Mouse (Mus musculus): ENCODE results near the gene H2-M10.2. TPM values are rescaled to one million over a fixed set of nuclear protein-coding genes. Genes with fewer than 3 reads are reported as not detected.

Gene H2-M10.2
- polyA plus RNA-seq, 1 experiment from 2014 or later, result not detected

DNA sequence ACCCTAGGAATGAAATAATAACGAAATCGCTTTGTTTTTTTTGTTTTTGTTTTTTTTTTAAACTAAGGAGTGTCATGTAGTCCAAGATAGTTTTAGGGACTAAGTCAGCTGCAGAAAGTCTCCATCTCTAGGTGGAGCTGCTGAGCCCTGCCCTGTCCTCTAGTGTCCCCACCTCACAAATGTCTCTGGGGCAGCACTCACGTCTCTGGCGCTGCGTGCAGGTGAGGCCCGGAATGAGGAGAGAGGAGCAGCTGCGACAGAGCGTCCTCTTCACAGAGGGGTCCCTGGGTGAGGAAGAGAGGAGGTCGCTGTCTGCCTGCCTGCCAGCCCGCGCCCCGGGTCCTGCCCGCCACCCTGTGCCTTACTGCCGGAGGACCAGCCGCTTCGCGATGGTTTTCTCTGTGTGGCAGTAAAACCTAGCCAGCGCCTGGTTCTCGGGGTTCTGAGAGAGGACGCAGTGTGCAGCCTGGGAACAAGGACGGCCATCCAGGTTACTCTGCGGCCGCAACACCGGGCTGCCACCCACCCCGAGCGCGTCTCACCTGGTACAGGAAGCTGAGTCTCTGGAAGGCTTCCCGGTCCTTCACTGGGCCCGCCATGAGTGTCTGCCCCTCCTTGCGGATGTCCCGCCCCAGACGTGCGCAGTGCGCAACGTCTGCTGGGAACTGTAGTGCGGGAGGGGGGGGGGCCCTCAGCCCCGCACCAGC, 28.9 kb downstream of the H2-M10.2 start:
- WGBS, result under 1% methylated on average over 36 of the region's 37 CpGs
- TF ChIP-seq CTCF (IDR thresholded peaks at IDR 0.05; ENCODE audit: low read depth), result peak; percentile 89
- H3K27ac ChIP-seq (ENCODE audit: low read depth, low read length), result peak overlapping the region; percentile 69; the same call in 1 of the 2 replicates
- H3K9ac ChIP-seq (ENCODE audit: low read depth, low read length), result peak overlapping the region; percentile 67
- H3K9me3 ChIP-seq (ENCODE audit: control insufficient read depth), result no peaks in the 10 kb centered on the region
- H3K36me3 ChIP-seq (ENCODE audit: control insufficient read depth, insufficient read depth), result peaks cover 30% of the 10 kb centered on the region
- no peaks in the 10 kb centered on the region for H3K4me1 ChIP-seq (replicated peaks; ENCODE audit: control insufficient read depth, insufficient read depth, low read length)
- peak; percentile 90 for ATAC-seq
- H3K4me3 ChIP-seq (ENCODE audit: low read depth, low read length), result peak overlapping the region; percentile 80
- H3K27me3 ChIP-seq (replicated peaks; ENCODE audit: control insufficient read depth, insufficient read depth, low read length), result no peaks in the 10 kb centered on the region
- H3K4me2 ChIP-seq (replicated peaks; ENCODE audit: low read depth), result peak overlapping the region; percentile 73

DNA sequence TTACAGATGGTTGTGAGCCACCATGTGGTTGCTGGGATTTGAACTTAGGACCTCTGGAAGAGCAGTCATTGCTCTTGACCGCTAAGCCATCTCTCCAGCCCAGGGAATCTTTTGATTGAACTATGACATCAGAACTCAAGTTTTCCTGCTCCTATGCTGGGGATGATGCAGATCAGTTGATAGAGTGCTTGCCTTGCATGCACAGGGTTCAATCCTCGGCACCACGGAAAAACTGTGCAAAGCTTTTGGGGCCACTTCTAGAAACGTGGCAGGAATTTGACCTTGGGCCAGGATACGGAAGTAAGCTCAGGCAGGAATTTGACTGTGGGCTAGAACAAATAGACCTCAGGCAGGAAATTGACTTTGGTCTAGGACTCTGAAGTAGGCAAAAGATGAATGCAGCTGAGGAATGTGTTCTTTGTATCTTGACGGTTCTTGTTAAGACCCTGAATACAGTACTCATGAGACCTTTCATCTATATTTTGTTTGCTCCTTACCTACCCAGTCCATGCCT, 33.1 kb downstream of the H2-M10.2 start:
- Histone ChIP-seq H3K36me3 (ENCODE audit: control insufficient read depth, insufficient read depth) (0 out of 2 replicates have a peak, but pooled peaks cover 7% of the 10 kb centered on the region), H3K4me1 (replicated peaks; ENCODE audit: control insufficient read depth, insufficient read depth, low read length) (no peaks in the 10 kb centered on the region), H3K27me3 (replicated peaks; ENCODE audit: control insufficient read depth, insufficient read depth, low read length) (peaks cover 9% of the 10 kb centered on the region), H3K27ac (ENCODE audit: low read depth, low read length) (no peak overlapping the region), H3K4me3 (ENCODE audit: low read depth, low read length) (no peak overlapping the region), H3K4me2 (replicated peaks; ENCODE audit: low read depth) (no peak overlapping the region), H3K9ac (ENCODE audit: low read depth, low read length) (no peak overlapping the region), H3K9me3 (ENCODE audit: control insufficient read depth) (no peaks in the 10 kb centered on the region)
- 28% methylated on average over 6 of the region's 6 CpGs for WGBS
- no peak for TF ChIP-seq CTCF (IDR thresholded peaks at IDR 0.05; ENCODE audit: low read depth)
- no peak for ATAC-seq

DNA sequence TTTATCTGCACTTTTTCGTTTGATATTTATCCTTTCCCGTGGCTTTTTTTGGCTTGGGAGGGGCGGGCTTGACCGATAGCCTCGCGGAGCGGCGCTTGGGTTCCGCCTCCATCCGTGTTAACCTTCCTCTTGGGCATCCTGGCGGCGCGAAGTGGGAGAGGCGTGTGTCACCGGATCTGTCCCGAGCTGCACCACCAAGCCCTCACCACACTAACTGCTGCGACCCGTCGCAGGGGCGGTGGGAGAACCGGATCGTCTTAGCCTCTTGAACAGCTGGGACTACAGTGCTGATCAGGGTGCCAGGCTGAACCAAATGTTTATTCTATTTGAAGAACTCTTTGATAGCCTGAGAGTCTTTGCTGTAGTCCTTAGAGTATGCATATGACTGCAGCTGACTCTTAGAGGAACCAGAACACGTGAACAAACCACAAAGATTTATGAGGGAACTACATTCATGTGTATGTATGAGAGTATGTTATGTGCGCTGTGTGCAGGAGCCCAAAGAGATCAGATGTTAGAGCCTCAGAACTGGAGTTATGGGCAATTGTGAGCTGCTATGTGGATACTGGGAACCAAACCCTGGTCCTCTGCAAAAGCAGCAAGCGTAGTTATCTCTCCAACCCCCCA, 33.9 kb downstream of the H2-M10.2 start:
- Histone ChIP-seq H3K9ac (ENCODE audit: low read depth, low read length) (no peak overlapping the region), H3K4me2 (replicated peaks; ENCODE audit: low read depth) (peak overlapping the region; percentile 47), H3K27ac (ENCODE audit: low read depth, low read length) (no peak overlapping the region), H3K4me1 (replicated peaks; ENCODE audit: control insufficient read depth, insufficient read depth, low read length) (no peaks in the 10 kb centered on the region), H3K27me3 (replicated peaks; ENCODE audit: control insufficient read depth, insufficient read depth, low read length) (peaks cover 9% of the 10 kb centered on the region), H3K4me3 (ENCODE audit: low read depth, low read length) (no peak overlapping the region), H3K9me3 (ENCODE audit: control insufficient read depth) (no peaks in the 10 kb centered on the region), H3K36me3 (ENCODE audit: control insufficient read depth, insufficient read depth) (0 out of 2 replicates have a peak, but pooled peaks cover 7% of the 10 kb centered on the region)
- no peak for TF ChIP-seq CTCF (IDR thresholded peaks at IDR 0.05; ENCODE audit: low read depth)
- WGBS, result 8% methylated on average over 25 of the region's 25 CpGs
- no peak for ATAC-seq

DNA sequence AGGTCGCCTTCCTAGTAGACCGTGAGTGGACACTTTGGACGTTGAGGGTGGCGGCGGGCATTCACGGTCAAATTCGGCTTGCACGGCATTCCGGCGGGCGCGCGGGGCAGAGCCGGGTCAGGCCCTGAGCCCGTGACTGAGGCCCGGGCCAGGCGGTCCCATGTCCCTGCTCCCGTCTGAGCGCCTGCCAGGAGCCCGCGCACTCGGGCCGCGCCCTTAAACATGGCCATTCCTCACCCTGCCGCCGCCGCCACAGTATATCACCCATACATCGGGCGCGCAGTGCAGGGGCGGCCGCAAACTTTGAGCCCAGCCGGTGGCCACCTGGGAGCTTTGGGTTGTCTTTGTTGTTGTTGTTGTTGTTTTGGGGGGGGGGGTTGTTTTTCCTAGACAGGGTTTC, 37.4 kb downstream of the H2-M10.2 start:
- WGBS, result 18% methylated on average over 33 of the region's 33 CpGs
- Histone ChIP-seq H3K4me2 (replicated peaks; ENCODE audit: low read depth) (peak overlapping the region; percentile 40; the same call in 1 of the 2 replicates), H3K27ac (ENCODE audit: low read depth, low read length) (no peak overlapping the region), H3K4me3 (ENCODE audit: low read depth, low read length) (peak overlapping the region; percentile 6; the same call in 1 of the 2 replicates), H3K27me3 (replicated peaks; ENCODE audit: control insufficient read depth, insufficient read depth, low read length) (peaks cover 9% of the 10 kb centered on the region), H3K4me1 (replicated peaks; ENCODE audit: control insufficient read depth, insufficient read depth, low read length) (no peaks in the 10 kb centered on the region), H3K9me3 (ENCODE audit: control insufficient read depth) (no peaks in the 10 kb centered on the region), H3K9ac (ENCODE audit: low read depth, low read length) (no peak overlapping the region), H3K36me3 (ENCODE audit: control insufficient read depth, insufficient read depth) (no peaks in the 10 kb centered on the region)
- TF ChIP-seq CTCF (IDR thresholded peaks at IDR 0.05; ENCODE audit: low read depth), result no peak
- no peak; the same call in 1 of the 2 replicates for ATAC-seq

DNA sequence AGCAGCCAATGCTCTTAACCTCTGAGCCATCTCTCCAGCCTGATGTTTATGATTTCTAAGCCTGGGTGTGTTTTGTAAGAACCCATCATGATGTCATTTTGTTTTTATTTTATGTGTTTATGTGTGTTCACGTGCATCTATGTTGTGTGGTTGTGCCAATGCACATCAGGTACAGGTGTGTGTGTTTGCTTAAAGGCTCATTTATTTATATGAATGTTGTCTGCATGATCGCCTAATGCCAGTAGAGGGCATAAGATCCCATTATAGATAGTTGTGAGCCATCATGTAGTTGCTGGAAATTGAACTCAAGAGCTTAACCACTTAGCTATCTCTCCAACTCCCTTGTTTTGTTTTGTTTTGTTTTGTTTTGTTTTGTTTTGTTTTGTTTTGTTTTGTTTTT, 40.5 kb downstream of the H2-M10.2 start:
- no peak overlapping the region for H3K4me3 ChIP-seq (ENCODE audit: low read depth, low read length)
- ATAC-seq, result no peak
- peaks cover 9% of the 10 kb centered on the region for H3K27me3 ChIP-seq (replicated peaks; ENCODE audit: control insufficient read depth, insufficient read depth, low read length)
- no peak overlapping the region for H3K9ac ChIP-seq (ENCODE audit: low read depth, low read length)
- H3K36me3 ChIP-seq (ENCODE audit: control insufficient read depth, insufficient read depth), result no peaks in the 10 kb centered on the region
- peak; percentile 31; the same call in 1 of the 2 replicates for TF ChIP-seq CTCF (IDR thresholded peaks at IDR 0.05; ENCODE audit: low read depth)
- H3K4me1 ChIP-seq (replicated peaks; ENCODE audit: control insufficient read depth, insufficient read depth, low read length), result no peaks in the 10 kb centered on the region
- H3K9me3 ChIP-seq (ENCODE audit: control insufficient read depth), result no peaks in the 10 kb centered on the region
- 80% methylated on average over 2 of the region's 2 CpGs for WGBS
- no peak overlapping the region for H3K27ac ChIP-seq (ENCODE audit: low read depth, low read length)
- H3K4me2 ChIP-seq (replicated peaks; ENCODE audit: low read depth), result no peak overlapping the region

DNA sequence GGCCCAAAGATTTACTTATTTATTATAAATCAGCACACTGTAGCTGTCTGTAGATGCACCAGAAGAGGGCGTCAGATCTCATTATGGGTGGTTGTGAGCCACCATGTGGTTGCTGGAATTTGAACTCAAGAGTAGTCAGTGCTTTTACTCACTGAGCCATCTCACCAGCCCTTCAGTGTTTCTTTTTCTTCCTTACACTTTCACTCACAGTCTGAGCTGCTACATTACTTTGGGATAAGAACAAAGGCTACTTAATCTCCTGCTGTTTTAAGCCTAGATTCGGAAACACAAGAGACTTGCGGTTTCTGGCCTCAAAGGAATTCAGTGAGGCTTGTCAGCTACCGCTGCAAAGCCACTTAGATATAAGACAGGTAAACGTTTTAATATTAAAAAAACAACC, 42.3 kb downstream of the H2-M10.2 start:
- no peaks in the 10 kb centered on the region for H3K9me3 ChIP-seq (ENCODE audit: control insufficient read depth)
- TF ChIP-seq CTCF (IDR thresholded peaks at IDR 0.05; ENCODE audit: low read depth), result 0 out of 2 replicates have a peak, but pooled peaks have one; percentile 9
- H3K4me1 ChIP-seq (replicated peaks; ENCODE audit: control insufficient read depth, insufficient read depth, low read length), result no peaks in the 10 kb centered on the region

More for the DNA sequence above, 42.3 kb downstream of the H2-M10.2 start:
- H3K4me2 ChIP-seq (replicated peaks; ENCODE audit: low read depth), result no peak overlapping the region
- peaks cover 5% of the 10 kb centered on the region for H3K27me3 ChIP-seq (replicated peaks; ENCODE audit: control insufficient read depth, insufficient read depth, low read length)
- no peak overlapping the region for H3K27ac ChIP-seq (ENCODE audit: low read depth, low read length)
- no peak overlapping the region for H3K9ac ChIP-seq (ENCODE audit: low read depth, low read length)
- H3K36me3 ChIP-seq (ENCODE audit: control insufficient read depth, insufficient read depth), result no peaks in the 10 kb centered on the region
- no peak for ATAC-seq
- 39% methylated on average over 5 of the region's 5 CpGs for WGBS
- H3K4me3 ChIP-seq (ENCODE audit: low read depth, low read length), result no peak overlapping the region

All from intestine, postnatal 0 days (tissue).